Mouse (Mus musculus) spleen, adult 2 months (tissue): Measurements from ENCODE around the gene Mta1.

Experiments used
- CTCF ChIP-seq: fragments of 200-500 bp; IDR thresholded peaks from 2 replicates; pipeline ENCODE4 v1.5.1; 2011; ENCODE audit warnings: mild to moderate bottlenecking, inconsistent platforms; ENCODE audit not compliant: insufficient read depth, insufficient read length, insufficient replicate concordance; ENCODE audit errors: extremely low read depth
- POLR2A ChIP-seq: fragments of 200-500 bp; IDR thresholded peaks from 2 replicates; pipeline ENCODE4 v1.6.1; 2011; ENCODE audit warnings: low read depth, low read length, inconsistent platforms

- TF ChIP-seq POLR2A (no peak), CTCF (no peak)
Measured at GRCm38 (mm10) chr12:113131601-113132000, 33.5 kb downstream of the Mta1 start.
